Mouse (Mus musculus): Measurements from ENCODE around the gene Cckbr.

DNA sequence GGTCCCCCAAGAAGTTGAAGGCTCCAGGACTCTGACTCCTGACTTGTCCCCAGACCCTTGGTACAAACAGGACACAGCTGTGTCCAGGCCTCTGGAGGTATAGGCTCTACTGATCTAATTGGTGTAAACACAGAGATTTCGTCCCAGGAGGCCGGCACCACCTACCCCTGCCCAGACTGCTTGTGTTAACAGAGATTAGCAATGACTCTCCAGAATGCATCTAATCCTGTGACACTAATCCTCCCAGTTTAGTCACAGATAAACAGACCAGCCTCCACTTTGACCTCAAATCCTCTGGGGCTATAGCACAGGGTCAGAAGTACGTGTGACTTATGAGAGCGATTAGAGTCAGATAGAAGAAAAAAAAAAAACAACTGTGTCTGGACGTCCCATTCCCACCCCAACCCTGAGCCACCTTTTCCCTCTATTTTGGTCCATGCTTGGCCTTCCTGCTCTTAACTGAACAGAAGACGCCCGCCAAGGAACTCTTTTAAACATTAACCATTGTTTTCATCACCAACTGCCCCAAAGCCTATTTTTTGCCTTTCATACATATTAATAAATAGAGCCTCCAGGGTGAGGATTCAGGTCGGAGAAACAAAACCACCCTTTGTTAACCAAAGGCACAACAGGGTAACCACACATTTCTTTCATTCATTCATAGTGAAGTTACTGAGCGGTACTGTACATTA lies 91.3 kb downstream of the Cckbr start:
- TF ChIP-seq ZNF384 (IDR thresholded peaks at IDR 0.05; ENCODE audit: low read depth, low read length): no peak
- TF ChIP-seq POLR2A (IDR thresholded peaks at IDR 0.05; ENCODE audit: control insufficient read depth in 1 of 2, insufficient read depth in 1 of 2, low read depth in 1 of 2, low read length in 2 of 2, poor library complexity in 1 of 2): no peak
- TF ChIP-seq GATA1 (IDR thresholded peaks at IDR 0.05; ENCODE audit: low read depth, low read length): no peak
- no peak for TF ChIP-seq CHD1 (IDR thresholded peaks at IDR 0.05; ENCODE audit: low read depth, low read length)
- TF ChIP-seq EP300 (IDR thresholded peaks at IDR 0.05; ENCODE audit: low read depth in 1 of 2, low read length in 2 of 2): no peak
- TF ChIP-seq MEF2A (IDR thresholded peaks at IDR 0.05; ENCODE audit: extremely low read depth, insufficient replicate concordance, low read depth, low read length, poor library complexity, severe bottlenecking): no peak
- TF ChIP-seq CTCF (IDR thresholded peaks at IDR 0.05 in 2 of 3, conservative IDR thresholded peaks at IDR 0.05 in 1 of 3; ENCODE audit: control insufficient read depth in 1 of 3, insufficient read depth in 1 of 3, low read depth in 2 of 3, low read length in 3 of 3, poor library complexity in 1 of 3, severe bottlenecking in 1 of 3): no peak
- no peak for TF ChIP-seq TAL1 (IDR thresholded peaks at IDR 0.05; ENCODE audit: low read length)
- TF ChIP-seq MXI1 (IDR thresholded peaks at IDR 0.05; ENCODE audit: low read depth, low read length): no peak
- TF ChIP-seq GABPA (IDR thresholded peaks at IDR 0.05; ENCODE audit: low read depth, low read length): no peak
- TF ChIP-seq SMC3 (IDR thresholded peaks at IDR 0.05; ENCODE audit: low read depth, low read length): no peak
- TF ChIP-seq POLR2AphosphoS2 (IDR thresholded peaks at IDR 0.05; ENCODE audit: low read length): no peak
- no peak for TF ChIP-seq ZC3H11A (IDR thresholded peaks at IDR 0.05; ENCODE audit: low read depth, low read length)
